Mouse (Mus musculus) telencephalon, adult 2 months (tissue): ENCODE results near the gene Tjp3.

Source experiments
- DNase-seq: peaks from one replicate; pipeline ENCODE4 v3.0.0-alpha.2; 2011; ENCODE audit warnings: low read depth, low spot score

Gene Tjp3

GRCm38 (mm10) chr10:81319741-81320549, 28.6 kb upstream of the Tjp3 start:
- DNase-seq = no peak

GRCm38 (mm10) chr10:81319330-81319699, 27.9 kb upstream of the Tjp3 start:
- DNase-seq = no peak

- no peak for DNase-seq
Measured at GRCm38 (mm10) chr10:81318589-81319329, 27.4 kb upstream of the Tjp3 start.

GRCm38 (mm10) chr10:81317273-81317672, 25.9 kb upstream of the Tjp3 start:
- DNase-seq = no peak

GRCm38 (mm10) chr10:81316338-81317060, 25.1 kb upstream of the Tjp3 start:
- no peak for DNase-seq

- DNase-seq = no peak
Measured at GRCm38 (mm10) chr10:81315587-81315986, 24.2 kb upstream of the Tjp3 start.

- no peak for DNase-seq
Measured at GRCm38 (mm10) chr10:81314201-81314600, 22.8 kb upstream of the Tjp3 start.

- no peak for DNase-seq
Measured at GRCm38 (mm10) chr10:81313581-81313980, 22.2 kb upstream of the Tjp3 start.

- no peak for DNase-seq
Measured at GRCm38 (mm10) chr10:81309571-81309970, 18.2 kb upstream of the Tjp3 start.

- peak; percentile 68 for DNase-seq
Measured at GRCm38 (mm10) chr10:81306837-81307682, 15.7 kb upstream of the Tjp3 start.

- no peak for DNase-seq
Measured at GRCm38 (mm10) chr10:81306173-81306668, 14.8 kb upstream of the Tjp3 start.

- DNase-seq = no peak
Measured at GRCm38 (mm10) chr10:81305663-81306062, 14.3 kb upstream of the Tjp3 start.

- DNase-seq = no peak
Measured at GRCm38 (mm10) chr10:81304597-81305238, 13.3 kb upstream of the Tjp3 start.

- no peak for DNase-seq
Measured at GRCm38 (mm10) chr10:81303761-81304160, 12.4 kb upstream of the Tjp3 start.

- no peak for DNase-seq
Measured at GRCm38 (mm10) chr10:81303258-81303657, 11.9 kb upstream of the Tjp3 start.

- DNase-seq = peak; percentile 75
Measured at GRCm38 (mm10) chr10:81302781-81303218, 11.4 kb upstream of the Tjp3 start.

- DNase-seq = no peak
Measured at GRCm38 (mm10) chr10:81302288-81302687, 10.9 kb upstream of the Tjp3 start.

GRCm38 (mm10) chr10:81301321-81301720, 9.9 kb upstream of the Tjp3 start:
- no peak for DNase-seq

- no peak for DNase-seq
Measured at GRCm38 (mm10) chr10:81300352-81300907, 9.0 kb upstream of the Tjp3 start.
